Comparison of ENCODE assay signal across 9 mouse cellular contexts in the genomic region with DNA sequence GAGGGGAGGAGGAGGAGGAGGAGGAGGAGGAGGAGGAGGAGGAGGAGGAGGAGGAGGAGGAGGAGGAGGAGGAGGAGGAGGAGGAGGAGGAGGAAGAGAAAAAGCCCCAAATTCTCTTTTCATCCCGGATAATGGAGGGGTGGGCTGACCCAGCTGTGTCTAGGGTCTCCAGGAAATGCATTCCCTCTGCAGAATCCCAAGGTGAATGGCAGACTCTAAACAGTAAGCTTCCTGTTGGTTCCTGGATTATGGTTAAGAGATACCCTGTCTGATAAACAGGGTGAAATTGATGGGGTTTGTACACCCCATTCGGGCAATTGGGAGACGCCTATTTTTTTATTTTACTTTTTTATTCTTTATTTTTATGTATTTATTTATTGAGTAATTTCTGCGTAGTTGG. TPM values are rescaled to one million over a fixed set of nuclear protein-coding genes. Genes with fewer than 3 reads are reported as not detected.
DNase-seq lines count a peak whose midpoint lies in the region; ATAC-seq and TF ChIP-seq lines count a peak whose summit lies in the region.
"Had no signal": no experiment of that assay in that cellular context is flagged by ENCODE, and none has a peak within 500 bp of the region (broad histone marks: within the 10 kb centered on the region; RNA-seq: fewer than 3 reads in every experiment).

No protein-coding gene starts in this region.

- TF ChIP-seq EP300 in heart, adult 2 months (IDR thresholded peaks at IDR 0.05; ENCODE audit: insufficient read depth, low read depth, low read length) = no peak

- TF ChIP-seq CTCF in heart, adult 2 months (IDR thresholded peaks at IDR 0.05) = no peak
- no peak for TF ChIP-seq CTCF in cortical plate, adult 2 months (IDR thresholded peaks at IDR 0.05; ENCODE audit: extremely low read depth, insufficient read depth, low read length)
- no peak for TF ChIP-seq CTCF in forebrain, postnatal 0 days (IDR thresholded peaks at IDR 0.05; ENCODE audit: low read depth)

- no peak overlapping the region for H3K9ac ChIP-seq in heart, adult 2 months (ENCODE audit: low read depth, low read length)
- no peak overlapping the region for H3K9ac ChIP-seq in forebrain, postnatal 0 days
- H3K9ac ChIP-seq in midbrain, embryonic 13.5 days (replicated peaks) = no peak overlapping the region

- H3K27ac ChIP-seq in heart, embryonic 10.5 days = no peak overlapping the region
- no peak overlapping the region for H3K27ac ChIP-seq in heart, adult 2 months
- no peak overlapping the region for H3K27ac ChIP-seq in cortical plate, adult 2 months (ENCODE audit: insufficient read depth, low read length)
- no peak overlapping the region for H3K27ac ChIP-seq in forebrain, postnatal 0 days (ENCODE audit: low read depth, low read length)
- H3K27ac ChIP-seq in midbrain, embryonic 13.5 days = no peak overlapping the region

- no peaks in the 10 kb centered on the region for H3K4me1 ChIP-seq in heart, embryonic 10.5 days
- no peaks in the 10 kb centered on the region for H3K4me1 ChIP-seq in heart, adult 2 months (ENCODE audit: control insufficient read depth, insufficient read depth, low read length)
- no peaks in the 10 kb centered on the region for H3K4me1 ChIP-seq in cortical plate, adult 2 months (ENCODE audit: control insufficient read depth, insufficient read depth, low read length)
- no peaks in the 10 kb centered on the region for H3K4me1 ChIP-seq in forebrain, postnatal 0 days (ENCODE audit: insufficient read depth)
- 0 out of 2 replicates have a peak, but pooled peaks cover 5% of the 10 kb centered on the region for H3K4me1 ChIP-seq in midbrain, embryonic 13.5 days (replicated peaks)

- DNase-seq in heart, embryonic 10.5 days (ENCODE audit: low spot score) = no peak
- no peak for DNase-seq in heart, adult 2 months
- DNase-seq in forebrain, postnatal 0 days = no peak
- DNase-seq in thymus, postnatal 4 days = no peak
- DNase-seq in frontal cortex, postnatal 36 days (ENCODE audit: low spot score in 2 of 2) = no peak
- DNase-seq: gastrocnemius, postnatal 25 days had no signal

- no peaks in the 10 kb centered on the region for H3K27me3 ChIP-seq in heart, embryonic 10.5 days (ENCODE audit: insufficient read depth, poor library complexity, severe bottlenecking)
- H3K27me3 ChIP-seq in heart, adult 2 months (ENCODE audit: control insufficient read depth, insufficient read depth, low read length) = no peaks in the 10 kb centered on the region
- no peaks in the 10 kb centered on the region for H3K27me3 ChIP-seq in forebrain, postnatal 0 days (ENCODE audit: insufficient read depth, low read length)
- H3K27me3 ChIP-seq in midbrain, embryonic 13.5 days = no peaks in the 10 kb centered on the region

- H3K4me3 ChIP-seq in heart, embryonic 10.5 days = peak overlapping the region; percentile 71
- H3K4me3 ChIP-seq in heart, adult 2 months = no peak overlapping the region
- 0 out of 2 replicates have a peak overlapping the region, but pooled peaks have one; percentile 90 for H3K4me3 ChIP-seq in cortical plate, adult 2 months (ENCODE audit: insufficient read depth, low read length)
- H3K4me3 ChIP-seq in forebrain, postnatal 0 days (ENCODE audit: low read depth, low read length) = peak overlapping the region; percentile 65; the same call in 1 of the 2 replicates
- 0 out of 2 replicates have a peak overlapping the region, but pooled peaks have one; percentile 14 for H3K4me3 ChIP-seq in midbrain, embryonic 13.5 days (replicated peaks)

- H3K4me2 ChIP-seq in forebrain, postnatal 0 days (ENCODE audit: low read depth) = peak overlapping the region; percentile 63; the same call in 1 of the 2 replicates
- H3K4me2 ChIP-seq in midbrain, embryonic 13.5 days (replicated peaks) = peak overlapping the region; percentile 56; the same call in 1 of the 2 replicates

- H3K9me3 ChIP-seq in heart, embryonic 10.5 days = no peaks in the 10 kb centered on the region
- H3K9me3 ChIP-seq in forebrain, postnatal 0 days (ENCODE audit: low read length) = no peaks in the 10 kb centered on the region
- H3K9me3 ChIP-seq in midbrain, embryonic 13.5 days = no peaks in the 10 kb centered on the region

- 72% methylated on average over 4 of the region's 4 CpGs for WGBS in heart, embryonic 10.5 days
- 75% methylated on average over 4 of the region's 4 CpGs for WGBS in heart, adult 2 months
- WGBS in forebrain, postnatal 0 days = 72% methylated on average over 4 of the region's 4 CpGs
- 75% methylated on average over 4 of the region's 4 CpGs for WGBS in midbrain, embryonic 13.5 days

- no peak for TF ChIP-seq POLR2A in heart, adult 2 months (IDR thresholded peaks at IDR 0.05; ENCODE audit: insufficient read depth, low read depth, low read length)
- TF ChIP-seq POLR2A in cortical plate, adult 2 months (IDR thresholded peaks at IDR 0.05; ENCODE audit: extremely low read depth, insufficient read depth, low read length) = no peak

- intact Hi-C loops in heart, adult 2 months (cut with DNase I) = loop anchor here (2.0 to 10.0 kb wide), 4 partner anchors 105 to 1111 kb away; a partner anchor contains a TSS

- H3K79me2 ChIP-seq in heart, adult 2 months (replicated peaks; ENCODE audit: control insufficient read depth, insufficient read depth, low read length) = no peaks in the 10 kb centered on the region

- no peak for ATAC-seq in forebrain, postnatal 0 days
- peak; percentile 43; the same call in 1 of the 2 replicates for ATAC-seq in midbrain, embryonic 13.5 days
- ATAC-seq in activated CD4-positive, CD25-positive, alpha-beta regulatory T cell, adult 4 months = no peak

- 0 out of 2 replicates have a peak, but pooled peaks cover 3% of the 10 kb centered on the region for H3K36me3 ChIP-seq in heart, embryonic 10.5 days
- H3K36me3 ChIP-seq in heart, adult 2 months (ENCODE audit: control insufficient read depth, insufficient read depth, low read length) = no peaks in the 10 kb centered on the region
- H3K36me3 ChIP-seq in forebrain, postnatal 0 days (ENCODE audit: insufficient read depth) = no peaks in the 10 kb centered on the region
- H3K36me3 ChIP-seq in midbrain, embryonic 13.5 days = no peaks in the 10 kb centered on the region

RNA-seq across cellular contexts. Expression of a gene that starts 1.0 kb away (rescaled TPM):
- polyA plus RNA-seq in heart, embryonic 10.5 days (2016; fragmentation: Nextera tagmentation; extraction: Ambion mirVana) = 11.2 and 11.9 TPM in 2 replicates
- total RNA-seq in heart, adult 2 months (2021) = 10 to 100 TPM; 10.1 to 10.6 TPM
- polyA plus RNA-seq in heart, adult 2 months (2012; rRNA removed) = 3.5 and 6.5 TPM in 2 replicates
- 8.5 and 8.9 TPM in 2 replicates for polyA plus RNA-seq in cortical plate, adult 2 months (2012; rRNA removed)
- 5.6 and 6.8 TPM in 2 replicates for total RNA-seq in forebrain, postnatal 0 days (2014; rRNA removed)
- 5.8 and 7.5 TPM in 2 replicates for polyA plus RNA-seq in forebrain, postnatal 0 days (2015; fragmentation: Nextera tagmentation; extraction: Ambion mirVana)
- polyA plus RNA-seq in midbrain, embryonic 13.5 days (2015; fragmentation: Nextera tagmentation; extraction: Ambion mirVana) = 7.4 and 9.4 TPM in 2 replicates
- polyA plus RNA-seq in activated CD4-positive, CD25-positive, alpha-beta regulatory T cell, adult 4 months (2017; shearing (Covaris generic)) = 10 to 100 TPM; 43.0 to 45.0 TPM

RNA-seq across cellular contexts. Expression of a gene that starts 54.4 kb away (rescaled TPM):
- polyA plus RNA-seq in heart, embryonic 10.5 days (2016; fragmentation: Nextera tagmentation; extraction: Ambion mirVana) = 0.17 and 0.20 TPM in 2 replicates
- total RNA-seq in heart, adult 2 months (2021) = under 1 TPM; 0.16 to 0.20 TPM
- polyA plus RNA-seq in heart, adult 2 months (2012; rRNA removed) = 0.23 and 0.25 TPM in 2 replicates
- 0.81 and 0.96 TPM in 2 replicates for polyA plus RNA-seq in cortical plate, adult 2 months (2012; rRNA removed)
- 0.15 and 0.48 TPM in 2 replicates for total RNA-seq in forebrain, postnatal 0 days (2014; rRNA removed)
- 0.28 and 0.50 TPM in 2 replicates for polyA plus RNA-seq in forebrain, postnatal 0 days (2015; fragmentation: Nextera tagmentation; extraction: Ambion mirVana)
- polyA plus RNA-seq in midbrain, embryonic 13.5 days (2015; fragmentation: Nextera tagmentation; extraction: Ambion mirVana) = 0.19 and 0.34 TPM in 2 replicates
- under 1 TPM in 1 of 2 experiments, not detected in 1; 0.32 TPM for polyA plus RNA-seq in activated CD4-positive, CD25-positive, alpha-beta regulatory T cell, adult 4 months (2017; shearing (Covaris generic))
